Mouse (Mus musculus) gastrocnemius, postnatal 4 days (tissue): ENCODE measurements around the gene Mios. TPM values are rescaled to one million over a fixed set of nuclear protein-coding genes. Genes with fewer than 3 reads are reported as not detected.
A peak's percentile ranks its signal among the peaks of the same experiment; 100 is the strongest.

ENCODE experiments used
- DNase-seq, 2 experiments: peaks; one replicate each; pipeline ENCODE4 v3.0.0; 2021 to 2022; ENCODE audit warnings: low spot score in 2 of 2, mixed read lengths in 2 of 2
- long read RNA-seq, 2 experiments: library from polyadenylated mRNA; stranded (forward); transcript quantifications; one replicate each; pipeline ENCODE4 v2.0.0; 2021
- total RNA-seq, 2 experiments: library from RNA; stranded (reverse); gene quantifications; 2 replicates each; pipeline ENCODE4 v1.2.3; 2021

Gene Mios
- 10 to 100 TPM; 17.9 to 21.4 TPM for total RNA-seq
- long read RNA-seq, experiment 1, transcript Mios-201 (12 exons, 3,710 nt): major isoform, 31 of 41 reads
- long read RNA-seq, experiment 1, partial matches to known transcripts: 0 of 41 reads
- long read RNA-seq, experiment 1, other reads (novel, unspliced or antisense): 10 of 41 reads
- long read RNA-seq, experiment 2, transcript Mios-201 (12 exons, 3,710 nt): major isoform, 29 of 45 reads
- long read RNA-seq, experiment 2, partial matches to known transcripts: 4 of 45 reads
- long read RNA-seq, experiment 2, other reads (novel, unspliced or antisense): 12 of 45 reads

DNA sequence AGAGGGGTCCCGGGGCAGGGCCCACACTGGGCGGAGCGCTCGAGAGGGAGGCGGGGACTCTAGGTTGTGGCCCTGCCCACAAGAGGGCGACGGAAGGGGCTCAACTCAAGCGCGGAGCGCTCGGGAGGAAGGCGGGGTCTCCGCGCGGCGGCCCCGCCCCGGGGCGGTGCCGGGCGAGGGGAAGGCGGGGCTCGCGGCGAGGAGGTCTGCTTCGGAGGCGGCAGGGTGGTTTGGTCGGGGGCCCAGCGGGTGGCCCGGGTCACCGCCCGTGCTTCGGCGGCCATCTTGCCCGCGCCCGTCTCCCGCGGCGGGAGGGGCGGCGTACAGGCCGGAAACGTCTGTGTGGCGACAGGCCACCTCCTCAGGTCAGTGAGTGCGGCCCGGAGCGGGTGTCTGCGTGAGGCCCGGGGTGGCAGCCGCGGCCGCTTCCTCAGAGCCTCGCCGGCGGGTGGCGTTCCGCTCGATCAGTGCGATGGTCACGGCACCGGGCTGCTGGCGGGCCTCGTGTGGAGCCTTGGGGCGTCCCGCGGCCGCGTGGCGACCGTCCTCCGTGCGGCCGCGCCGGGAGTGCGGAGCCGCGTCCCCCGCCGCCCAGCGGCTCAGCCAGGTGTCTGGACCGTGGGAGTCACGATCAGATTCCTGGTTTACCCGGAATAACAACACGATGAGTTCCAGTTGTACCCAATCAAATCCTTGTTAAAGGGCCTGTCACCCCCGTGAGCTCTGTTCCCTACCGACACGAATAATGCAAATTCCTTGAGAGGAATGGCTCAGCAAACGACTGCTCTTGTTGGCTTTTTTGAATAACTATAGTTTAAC is at the start of gene Mios:
TSS of gene Mios (plus strand) at position 176 of the 819 bp plus-strand sequence.
- DNase-seq: peak; percentile 83 to 90

DNA sequence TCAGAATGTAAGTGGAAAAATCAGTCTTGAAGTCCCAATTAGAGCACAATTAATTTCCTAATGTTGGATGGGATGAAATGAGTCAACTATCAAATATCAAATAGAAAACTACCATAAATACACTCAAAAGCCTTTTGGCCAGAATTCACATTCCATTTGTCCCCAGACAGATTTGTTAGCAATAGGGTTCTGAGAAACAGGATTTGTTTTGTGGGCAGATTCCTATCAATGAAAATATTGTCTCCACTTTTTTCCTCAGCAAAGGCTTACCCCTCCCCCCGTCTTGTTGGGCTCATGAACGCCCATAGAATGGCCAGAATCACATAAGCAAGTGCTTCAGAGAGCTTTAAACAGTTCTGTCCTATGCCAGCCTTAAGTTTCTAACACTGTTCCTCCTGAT is 49.0 kb upstream of the Mios start:
- DNase-seq: no peak

DNA sequence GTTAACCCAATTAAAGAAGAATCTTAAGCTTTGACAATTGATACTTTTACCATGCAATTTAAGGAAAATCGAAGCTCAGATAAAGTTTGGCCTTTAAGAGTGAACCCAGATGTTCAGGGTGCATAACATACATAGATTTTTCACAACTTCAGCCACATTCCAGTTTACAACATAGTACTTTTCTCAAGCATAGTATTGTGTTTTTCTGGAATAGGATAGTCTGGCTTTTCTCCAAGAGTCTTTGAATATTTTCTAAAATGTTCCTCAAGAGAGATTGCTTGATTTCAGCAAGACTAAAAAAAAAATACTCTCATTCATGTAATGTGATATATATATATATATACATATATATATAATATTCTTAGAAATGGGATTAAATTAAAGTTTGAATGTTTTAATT is 44.3 kb upstream of the Mios start:
- no peak for DNase-seq

DNA sequence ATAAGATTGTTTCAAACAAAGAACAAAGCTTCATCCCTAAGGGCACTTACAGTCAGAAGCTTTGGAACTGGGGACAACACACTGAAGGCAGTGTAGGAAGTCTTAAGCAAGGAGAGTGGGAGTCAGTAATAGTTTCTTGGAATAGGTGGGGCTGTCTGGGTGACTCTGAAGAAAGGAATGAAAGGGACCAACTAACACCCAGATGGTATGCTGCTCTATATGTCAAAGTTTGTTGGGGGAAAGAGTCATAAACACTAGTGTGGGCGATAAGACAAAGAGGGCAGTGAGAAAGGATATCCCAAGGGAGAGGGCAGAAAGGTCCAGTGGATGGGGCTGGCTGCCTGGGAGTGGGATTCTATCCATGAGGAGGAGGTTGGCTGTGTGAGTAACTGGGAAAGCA is 36.9 kb upstream of the Mios start:
- no peak for DNase-seq

DNA sequence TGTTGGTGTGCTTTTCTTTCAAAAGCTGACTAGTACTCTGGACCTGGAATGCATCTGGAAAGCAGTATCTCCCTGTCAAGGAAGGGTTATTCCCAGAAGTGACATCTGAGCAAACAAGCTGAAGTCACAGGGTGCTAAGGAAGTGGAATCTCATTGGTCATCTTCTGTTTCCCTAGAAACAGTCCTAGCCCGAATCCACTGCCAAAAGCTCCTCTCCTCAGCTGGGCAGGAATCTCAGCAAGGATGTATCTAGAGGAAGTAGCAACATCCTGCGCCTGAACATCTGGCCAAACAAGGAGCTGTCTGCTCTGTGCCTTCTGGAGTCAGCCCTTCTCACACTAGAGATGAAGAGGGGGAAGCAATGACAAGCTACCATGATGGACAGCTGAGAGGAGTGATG is 35.0 kb upstream of the Mios start:
- DNase-seq: no peak

DNA sequence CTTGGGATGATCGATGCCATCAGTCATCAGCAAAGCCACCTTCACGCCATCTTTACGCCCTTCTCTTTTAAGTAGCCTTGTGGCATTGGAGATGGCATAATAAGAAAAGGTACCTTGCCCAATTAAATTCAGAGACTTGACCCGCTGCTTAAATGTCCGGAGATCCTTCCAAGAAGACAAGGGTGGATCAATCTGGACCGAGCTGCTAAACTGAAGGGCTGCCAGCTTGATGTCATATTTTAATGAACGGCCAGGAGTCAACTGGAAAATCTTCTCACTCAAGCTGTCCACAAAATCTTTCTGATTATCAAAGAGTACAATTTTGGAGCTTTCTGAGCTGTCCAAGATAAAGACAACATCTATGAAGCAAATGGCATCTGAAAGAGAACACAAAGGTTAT is 33.7 kb upstream of the Mios start:
- no peak for DNase-seq

DNA sequence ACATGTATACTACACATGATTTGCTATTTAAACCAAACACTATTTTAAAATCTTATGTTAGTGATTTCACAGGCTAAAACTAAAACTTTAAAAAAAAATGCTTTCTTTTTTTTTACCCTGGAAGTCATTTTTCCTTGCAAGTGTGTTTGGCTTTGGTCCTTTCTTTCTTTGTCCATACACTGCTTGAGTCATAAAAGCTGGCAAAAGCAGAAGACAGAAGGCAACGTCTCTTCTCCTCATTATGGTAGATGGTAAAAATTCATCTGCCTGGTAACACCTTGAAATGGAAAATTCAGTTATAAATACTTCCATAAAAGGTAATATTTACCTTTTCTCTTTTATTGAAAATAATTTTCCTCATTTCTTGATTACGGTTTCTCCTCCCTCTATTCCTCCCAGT is 32.9 kb upstream of the Mios start:
- no peak for DNase-seq

DNA sequence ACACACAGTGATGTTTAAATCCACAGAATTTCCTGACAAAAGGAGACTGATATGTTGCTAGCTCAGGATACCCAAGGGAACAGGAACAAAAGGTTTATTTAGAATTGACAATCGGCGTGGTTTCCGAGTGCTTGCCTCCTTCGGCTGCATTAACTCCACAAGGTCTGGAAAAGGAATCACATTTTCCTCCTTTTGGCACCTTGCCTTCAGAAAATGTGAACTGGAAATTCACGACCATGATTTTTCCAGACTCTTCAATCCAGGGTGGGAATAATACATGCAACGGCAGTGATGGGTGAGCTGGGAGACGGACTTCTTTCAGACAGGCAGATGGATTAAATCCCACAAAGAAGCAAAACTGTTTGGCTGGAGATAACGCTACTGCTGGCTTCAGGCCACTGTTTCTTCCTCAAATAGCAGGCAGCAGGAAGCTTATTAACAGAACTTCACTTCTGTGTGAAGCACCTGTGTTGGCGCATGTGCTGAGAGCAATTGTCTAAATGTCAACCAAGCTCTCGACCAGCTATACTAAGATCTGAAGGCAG is 30.6 kb upstream of the Mios start:
- DNase-seq: no peak

DNA sequence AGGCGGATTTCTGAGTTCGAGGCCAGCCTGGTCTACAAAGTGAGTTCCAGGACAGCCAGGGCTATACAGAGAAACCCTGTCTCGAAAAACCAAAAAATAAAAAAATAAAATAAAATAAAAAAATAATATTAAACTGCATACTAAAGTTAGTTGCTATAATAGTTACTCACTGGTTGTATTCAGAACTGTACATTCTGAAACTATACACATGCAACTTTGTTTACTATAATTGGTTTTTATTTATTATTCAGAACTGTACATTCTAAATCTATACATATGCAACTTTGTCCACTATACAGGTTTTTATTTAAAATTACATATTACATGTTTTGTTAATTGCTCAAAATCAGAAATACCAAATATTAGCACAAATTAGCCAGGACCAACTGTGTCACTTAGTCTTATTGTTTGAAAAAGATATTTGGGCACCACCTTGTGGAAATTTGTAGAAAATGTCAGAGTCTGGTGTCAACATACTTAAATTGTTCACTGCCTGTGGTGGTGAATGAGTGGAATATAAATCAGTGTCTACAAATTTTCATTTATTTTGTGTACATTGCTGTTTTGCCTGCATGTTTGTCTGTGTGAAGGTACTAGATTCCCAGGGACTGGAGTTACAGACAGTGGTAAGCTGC is 20.3 kb upstream of the Mios start:
- DNase-seq: no peak

DNA sequence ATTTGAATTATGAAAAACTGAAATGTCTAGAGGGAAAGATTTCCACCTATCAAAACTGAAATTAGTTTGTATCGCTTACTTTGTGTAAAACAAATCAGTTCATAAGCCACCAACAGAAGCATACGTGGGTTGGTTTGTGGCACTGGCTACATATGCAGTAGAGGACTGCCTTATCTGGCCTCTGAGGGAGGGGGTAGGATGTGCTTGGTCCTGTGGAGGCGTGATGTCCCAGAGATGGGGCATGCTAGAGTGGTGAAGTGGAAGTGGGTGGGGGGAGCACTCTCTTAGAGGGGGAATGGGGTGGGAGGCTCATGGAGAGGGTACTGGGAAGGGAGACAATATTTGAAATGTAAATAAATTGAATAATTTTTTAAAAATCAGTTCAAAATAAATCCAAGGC is 19.1 kb upstream of the Mios start:
- no peak for DNase-seq

DNA sequence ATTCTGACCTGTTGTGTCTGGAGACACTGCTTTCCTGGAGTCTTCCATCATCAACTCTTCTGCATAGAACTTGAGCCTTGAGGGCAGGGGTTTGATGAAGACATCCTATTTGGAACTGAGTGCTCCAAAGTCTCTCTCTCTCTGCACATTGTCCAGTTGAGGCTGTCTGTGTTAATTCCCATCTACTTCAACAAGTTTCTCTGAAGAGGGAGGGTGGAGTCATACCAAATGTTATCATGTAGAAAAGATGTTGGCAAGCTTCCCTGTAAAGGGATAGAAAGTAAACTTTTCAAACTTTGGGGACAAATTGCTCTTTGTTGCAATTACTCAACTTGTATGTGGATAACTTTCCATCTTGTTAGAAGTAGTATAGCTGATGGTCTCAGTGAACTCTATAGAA is 16.5 kb upstream of the Mios start, which contains the start of gene Col28a1:
TSS of gene Col28a1 (minus strand) at position 101 of the 400 bp plus-strand sequence.
- DNase-seq: no peak

DNA sequence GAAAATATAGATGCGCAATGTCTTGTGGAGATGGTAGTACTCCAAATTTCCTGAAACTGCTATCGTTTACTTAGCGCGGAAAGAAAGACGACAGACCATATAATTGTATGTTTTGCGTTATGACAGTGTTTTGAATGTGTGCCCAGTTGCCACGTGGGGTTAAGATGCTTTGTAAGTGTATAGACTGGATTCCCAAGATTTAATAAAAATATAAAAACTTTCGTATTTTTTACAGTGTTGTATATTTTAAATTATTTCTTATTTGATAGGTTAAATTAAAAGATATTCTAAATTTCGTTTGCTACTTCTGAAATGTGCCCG is 804 bp downstream of the Mios start:
- DNase-seq: no peak

DNA sequence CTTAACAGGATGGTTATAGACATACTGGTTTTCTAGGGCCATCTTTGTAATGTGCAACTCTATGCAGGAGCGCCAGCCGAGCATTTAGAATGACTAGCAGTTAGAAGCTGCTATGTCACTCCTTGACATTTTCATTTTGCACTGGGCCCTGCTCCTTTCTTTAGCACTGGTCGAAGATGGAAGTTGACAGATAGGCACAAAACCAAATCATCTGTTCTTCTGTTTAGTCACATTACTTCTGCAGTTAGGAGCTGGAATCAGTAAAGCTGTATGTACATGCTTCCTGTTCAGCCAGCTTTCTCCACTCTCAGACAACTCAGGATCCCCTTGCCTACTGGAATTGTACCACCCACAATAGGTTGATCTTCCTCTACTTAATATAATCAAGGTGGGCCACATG is 1.6 kb downstream of the Mios start:
- no peak for DNase-seq

DNA sequence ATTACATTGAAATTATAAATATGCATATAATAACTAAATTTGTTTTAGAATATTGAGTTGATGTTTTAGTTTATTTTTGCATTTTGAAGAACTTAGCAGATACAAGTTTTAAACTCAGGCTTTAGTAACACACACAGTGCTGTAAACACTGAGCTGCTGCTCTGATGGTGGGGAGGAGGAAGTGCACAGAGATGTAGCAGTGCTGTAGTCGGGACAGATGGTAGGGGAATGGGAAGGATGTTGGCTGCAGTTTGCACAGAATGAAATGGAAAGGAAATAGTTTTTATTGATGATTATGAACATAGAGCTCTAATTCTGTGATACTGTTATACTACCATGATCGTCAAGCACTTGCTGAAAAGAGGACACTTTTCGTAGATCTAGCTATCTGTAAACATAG is 18.0 kb downstream of the Mios start:
- DNase-seq: no peak

DNA sequence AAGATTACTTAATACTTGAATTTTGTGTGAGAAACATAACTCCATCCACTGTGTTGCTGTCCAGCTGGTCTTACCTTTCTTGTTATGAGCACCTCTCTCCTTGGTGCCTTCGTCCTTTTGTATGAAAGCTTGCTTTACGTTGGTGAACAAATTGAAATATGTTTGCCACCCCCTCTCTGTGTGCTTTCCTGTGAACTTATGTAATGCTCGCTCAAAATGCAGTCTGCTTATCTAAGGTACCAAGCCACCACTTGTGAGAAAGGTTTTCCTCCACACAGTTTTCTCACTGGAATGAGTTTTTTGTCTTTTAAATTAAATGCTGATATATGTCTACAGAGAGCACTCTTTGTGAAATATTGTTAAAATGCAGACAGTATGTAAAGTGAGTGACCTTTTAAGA is 19.6 kb downstream of the Mios start:
- DNase-seq: no peak

DNA sequence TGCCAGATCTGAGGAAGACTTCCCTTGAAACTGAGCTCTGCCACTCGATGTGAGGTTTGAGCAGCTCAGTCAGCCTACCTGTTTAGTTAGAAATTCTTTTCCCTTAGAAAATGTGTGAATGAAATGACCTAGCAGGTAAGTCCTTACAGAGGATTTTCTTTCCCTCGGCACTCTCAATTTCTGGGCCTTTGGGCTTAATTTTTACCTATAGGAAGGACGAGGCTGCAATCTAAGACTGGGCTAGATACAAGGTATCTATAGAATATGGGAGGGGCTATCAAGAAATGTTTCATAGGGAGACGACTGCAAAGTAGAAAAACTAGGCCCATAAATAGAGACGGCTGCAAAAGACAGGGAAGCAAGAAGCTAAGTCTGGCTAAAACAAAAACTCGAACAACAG is 49.3 kb downstream of the Mios start:
- DNase-seq: no peak

DNA sequence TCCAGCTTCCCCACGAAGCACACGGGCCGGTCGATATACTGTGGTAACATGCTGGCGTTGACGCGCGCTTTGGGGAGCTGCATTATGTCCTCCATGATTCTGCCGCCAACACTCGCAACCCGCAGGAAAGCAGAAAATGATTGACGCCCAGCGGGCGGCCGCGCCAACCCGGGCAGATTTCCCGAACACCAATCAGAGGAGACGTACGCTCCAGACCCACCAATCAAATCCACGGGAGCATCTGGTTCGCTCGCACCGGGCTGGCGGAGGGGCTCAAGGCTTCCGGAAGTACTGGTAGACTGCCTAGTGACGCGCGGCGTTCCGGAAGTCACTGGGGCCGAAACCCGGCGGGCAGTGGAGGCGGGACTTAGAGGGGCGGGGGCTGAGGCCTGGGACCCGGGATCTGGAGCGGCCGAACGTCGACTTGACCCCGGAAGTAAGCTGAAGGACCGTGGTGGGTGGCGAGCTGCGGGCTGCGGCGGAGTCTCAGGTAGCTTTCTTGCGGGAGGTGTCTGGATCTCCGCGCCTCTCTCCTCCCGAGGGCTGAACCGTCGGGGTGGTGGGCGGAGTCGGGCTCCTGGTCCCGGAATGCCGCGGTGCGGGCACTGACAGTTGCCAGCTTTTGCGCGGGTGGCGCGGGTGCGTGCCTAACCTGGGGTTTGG is 50.1 kb downstream of the Mios start, which contains the start of the genes Rpa3, Umad1 and Gm45062:
TSS of gene Rpa3 (minus strand) at position 170 of the 663 bp plus-strand sequence.
TSS of gene Umad1 (plus strand) at position 285 of the 663 bp plus-strand sequence.
TSS of gene Gm45062 (plus strand) at position 447 of the 663 bp plus-strand sequence.
- peak; percentile 95 to 97 for DNase-seq

DNA sequence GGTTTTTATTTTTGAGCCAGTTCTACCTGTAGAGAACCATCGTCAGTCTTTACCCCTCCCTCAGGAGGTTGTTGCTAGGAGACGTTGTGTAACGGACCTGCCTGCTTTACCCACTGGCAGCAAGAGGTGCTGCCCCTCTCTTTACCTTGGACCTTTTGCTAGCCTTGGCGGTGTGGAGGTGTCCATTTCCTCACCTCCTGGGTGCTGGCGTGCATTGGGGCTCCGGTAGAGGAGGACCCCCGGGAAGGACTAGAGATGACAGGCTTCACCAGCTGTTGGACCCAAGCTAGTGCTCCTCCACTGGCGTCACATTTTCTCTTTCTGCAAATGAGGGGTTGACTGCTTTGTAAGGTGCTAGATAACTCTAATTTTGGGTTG is 50.6 kb downstream of the Mios start:
- peak in 1 of 2 experiments; percentile 20 for DNase-seq

DNA sequence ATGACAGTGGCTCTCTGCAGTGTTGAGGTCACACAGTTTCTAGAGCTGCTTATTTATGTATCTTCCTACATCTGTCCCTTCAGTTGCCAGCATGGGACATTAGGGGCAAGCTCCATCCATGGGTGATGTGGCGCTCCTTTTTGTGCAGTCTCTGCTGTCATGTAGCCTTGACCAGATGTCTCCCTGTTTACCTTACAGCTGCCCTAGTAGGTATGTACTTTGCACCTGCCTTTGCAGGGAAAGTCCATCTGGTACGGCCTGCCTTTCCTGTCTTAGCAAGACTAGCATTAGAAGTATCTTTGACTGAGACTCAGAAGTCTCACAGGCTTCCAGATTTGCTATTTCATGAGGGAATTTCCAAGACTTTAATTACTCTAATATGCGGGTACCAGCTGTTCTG is 62.0 kb downstream of the Mios start:
- DNase-seq: no peak

DNA sequence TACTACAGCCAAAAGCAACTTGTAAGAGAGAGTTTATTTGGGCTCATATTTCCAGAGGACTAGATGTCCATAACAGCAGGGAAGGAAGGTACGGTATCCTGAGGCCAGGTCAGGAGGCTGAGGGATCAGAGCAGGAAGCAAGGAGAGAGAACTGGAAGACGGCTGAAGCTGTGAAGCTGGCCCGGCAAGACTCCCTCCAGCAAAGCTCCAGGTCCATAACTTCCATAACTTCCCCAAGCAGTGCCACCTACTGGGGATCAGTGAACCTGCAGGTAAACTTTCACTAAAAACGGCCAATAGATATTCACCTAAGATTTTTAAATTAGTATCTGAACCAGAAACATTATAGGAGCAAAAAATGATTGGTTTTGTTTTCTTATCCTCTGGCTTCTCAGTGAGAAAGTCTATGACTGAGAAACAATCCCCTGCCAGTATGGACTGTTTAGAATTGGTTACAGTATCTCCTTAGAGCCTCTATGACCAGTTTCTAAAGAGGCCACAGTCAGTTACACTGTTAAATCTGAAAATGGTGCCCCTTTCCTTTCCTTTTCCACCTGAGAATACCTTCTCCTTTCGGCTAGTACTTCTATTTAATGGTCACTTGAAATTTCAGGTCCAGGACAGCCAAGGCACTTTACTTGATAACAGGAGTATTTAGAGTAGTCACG is 65.5 kb downstream of the Mios start:
- peak in 1 of 2 experiments; percentile 53 for DNase-seq

DNA sequence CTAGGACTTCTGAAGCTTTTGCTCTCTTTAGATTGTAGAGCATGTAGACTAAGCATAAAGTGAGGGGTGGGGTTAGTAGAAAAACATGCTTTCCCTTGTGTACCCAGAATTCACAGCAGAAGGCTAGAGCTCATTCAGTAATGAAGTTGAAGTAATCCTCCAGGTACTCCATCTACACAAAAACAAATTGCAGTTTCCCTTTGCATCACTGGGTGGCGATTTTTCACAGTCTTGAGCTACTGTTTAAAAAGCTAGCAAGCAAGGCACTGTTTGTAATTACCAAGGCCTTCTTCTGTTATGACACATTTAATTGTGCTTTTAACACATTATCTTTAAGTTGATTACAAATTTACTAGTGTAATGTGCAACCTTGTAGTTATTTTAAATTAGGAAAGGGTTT is 66.1 kb downstream of the Mios start:
- peak in 1 of 2 experiments; percentile 48 for DNase-seq
